Mouse (Mus musculus) CH12.LX (cell line): Measurements from ENCODE around the gene Gm2a.

Experiments
- BHLHE40 ChIP-seq: IDR thresholded peaks from 2 replicates; pipeline ENCODE4 v1.6.1; 2011; ENCODE audit warnings: mild to moderate bottlenecking, low read depth, low read length, improper control_type of control experiment
- CTCF ChIP-seq, 2 experiments: IDR thresholded peaks in 1 of 2; conservative IDR thresholded peaks in 1 of 2; 2 replicates each; pipeline ENCODE4 v1.5.1; 2011 to 2012; ENCODE audit warnings: low read depth in 2 of 2, low read length in 2 of 2, improper control_type of control experiment in 1 of 2, inconsistent platforms in 1 of 2, mild to moderate bottlenecking in 1 of 2, moderate library complexity in 1 of 2
- E2F4 ChIP-seq: IDR thresholded peaks from 2 replicates; pipeline ENCODE4 v1.6.1; 2011; ENCODE audit warnings: low read depth, low read length, improper control_type of control experiment; ENCODE audit not compliant: insufficient replicate concordance
- EP300 ChIP-seq: IDR thresholded peaks from 2 replicates; pipeline ENCODE4 v1.6.1; 2011; ENCODE audit warnings: low read length, improper control_type of control experiment
- JUN ChIP-seq: IDR thresholded peaks from 2 replicates; pipeline ENCODE4 v1.6.1; 2011; ENCODE audit warnings: low read depth, mild to moderate bottlenecking, low read length, improper control_type of control experiment, moderate library complexity; ENCODE audit not compliant: insufficient read depth
- JUND ChIP-seq: conservative IDR thresholded peaks from 2 replicates; pipeline ENCODE4 v1.6.1; 2011; ENCODE audit warnings: low read depth, low read length, improper control_type of control experiment
- MAZ ChIP-seq: IDR thresholded peaks from 2 replicates; pipeline ENCODE4 v1.6.1; 2012; ENCODE audit warnings: low read depth, mild to moderate bottlenecking, inconsistent platforms, low read length, improper control_type of control experiment, moderate library complexity
- MYC ChIP-seq: IDR thresholded peaks from 2 replicates; pipeline ENCODE4 v1.6.1; 2011; ENCODE audit warnings: low read depth, mild to moderate bottlenecking, improper control_type of control experiment, low read length
- NRF1 ChIP-seq: IDR thresholded peaks from 2 replicates; pipeline ENCODE4 v1.6.1; 2014; ENCODE audit warnings: low read depth, mild to moderate bottlenecking, inconsistent platforms, low read length, improper control_type of control experiment, moderate library complexity
- POLR2A ChIP-seq: IDR thresholded peaks from 2 replicates; pipeline ENCODE4 v1.6.1; 2011; ENCODE audit warnings: low read depth, mild to moderate bottlenecking, improper control_type of control experiment, low read length
- POLR2AphosphoS2 ChIP-seq: IDR thresholded peaks from 2 replicates; pipeline ENCODE4 v1.6.1; 2011; ENCODE audit warnings: low read depth, low read length, improper control_type of control experiment
- UBTF ChIP-seq: IDR thresholded peaks from 2 replicates; pipeline ENCODE4 v1.6.1; 2012; ENCODE audit warnings: low read depth, mild to moderate bottlenecking, inconsistent platforms, low read length, improper control_type of control experiment, moderate library complexity
- USF2 ChIP-seq: conservative IDR thresholded peaks from 2 replicates; pipeline ENCODE4 v1.6.1; 2011; ENCODE audit warnings: low read depth, low read length, improper control_type of control experiment

DNA sequence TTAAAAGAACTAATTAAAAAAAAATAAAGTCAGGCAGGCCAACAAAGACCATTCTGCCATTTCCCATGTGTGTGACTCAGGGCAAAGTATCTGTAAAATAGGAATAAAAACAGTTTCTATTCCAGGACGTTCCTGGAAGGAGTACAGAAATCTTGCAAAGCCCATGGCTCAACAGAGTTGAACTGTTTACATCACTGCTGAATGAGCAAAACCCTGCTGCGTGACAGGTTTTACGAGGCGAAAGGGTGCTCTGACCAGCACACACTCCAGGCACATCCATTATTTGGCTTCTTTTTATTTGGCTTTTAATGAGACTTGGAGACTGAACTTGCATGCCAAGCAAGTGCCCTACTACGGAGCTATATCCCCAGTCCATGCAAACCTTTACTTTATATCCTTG is 46.1 kb downstream of the Gm2a start:
- TF ChIP-seq USF2 (no peak), CTCF (conservative IDR thresholded peaks at IDR 0.05 in 1 of 2, IDR thresholded peaks at IDR 0.05 in 1 of 2; ENCODE audit: low read depth in 2 of 2, low read length in 2 of 2) (no peak), JUND (no peak), UBTF (no peak), POLR2A (no peak), EP300 (no peak), E2F4 (no peak), BHLHE40 (no peak), JUN (no peak), MYC (no peak), POLR2AphosphoS2 (no peak), NRF1 (no peak), MAZ (no peak)
